Mouse (Mus musculus): Measurements from ENCODE around the gene Sugp1. TPM values are rescaled to one million over a fixed set of nuclear protein-coding genes. Genes with fewer than 3 reads are reported as not detected.

Sugp1 gene
- polyA plus RNA-seq, 1 experiment from 2014 or later: 66.5 TPM

- 57% methylated on average over 9 of the region's 9 CpGs for WGBS
- Histone ChIP-seq H3K27ac (replicated peaks) (no peak overlapping the region), H3K27me3 (peaks cover 56% of the 10 kb centered on the region), H3K9ac (replicated peaks) (no peak overlapping the region), H3K4me1 (peaks cover 18% of the 10 kb centered on the region), H3K9me3 (no peaks in the 10 kb centered on the region), H3K4me2 (replicated peaks) (no peak overlapping the region), H3K4me3 (no peak overlapping the region), H3K36me3 (peaks cover 9% of the 10 kb centered on the region)
- no peak; the same call in 1 of the 2 replicates for ATAC-seq (replicated peaks)
Measured at GRCm38 (mm10) chr8:70089296-70089960, 46.8 kb downstream of the Sugp1 start.

GRCm38 (mm10) chr8:70092786-70093185 is 50.2 kb downstream of the Sugp1 start:
- WGBS: 67% methylated on average over 8 of the region's 8 CpGs
- H3K9ac ChIP-seq (replicated peaks): no peak overlapping the region
- H3K4me3 ChIP-seq: no peak overlapping the region
- peaks cover 23% of the 10 kb centered on the region for H3K27me3 ChIP-seq
- H3K27ac ChIP-seq (replicated peaks): no peak overlapping the region
- H3K4me2 ChIP-seq (replicated peaks): no peak overlapping the region
- H3K9me3 ChIP-seq: no peaks in the 10 kb centered on the region
- no peak for ATAC-seq (replicated peaks)
- peaks cover 42% of the 10 kb centered on the region for H3K36me3 ChIP-seq
- peaks cover 8% of the 10 kb centered on the region for H3K4me1 ChIP-seq

GRCm38 (mm10) chr8:70099276-70099675 is 56.7 kb downstream of the Sugp1 start:
- Histone ChIP-seq H3K4me2 (replicated peaks) (no peak overlapping the region), H3K9ac (replicated peaks) (no peak overlapping the region), H3K36me3 (peaks cover 99% of the 10 kb centered on the region), H3K4me3 (no peak overlapping the region), H3K4me1 (no peaks in the 10 kb centered on the region), H3K27ac (replicated peaks) (no peak overlapping the region), H3K27me3 (no peaks in the 10 kb centered on the region), H3K9me3 (no peaks in the 10 kb centered on the region)
- 83% methylated on average over 8 of the region's 8 CpGs for WGBS
- ATAC-seq (replicated peaks): no peak

- ATAC-seq (replicated peaks): no peak
- no peaks in the 10 kb centered on the region for H3K27me3 ChIP-seq
- no peak overlapping the region for H3K4me2 ChIP-seq (replicated peaks)
- no peak overlapping the region for H3K27ac ChIP-seq (replicated peaks)
- H3K4me3 ChIP-seq: no peak overlapping the region
- no peaks in the 10 kb centered on the region for H3K9me3 ChIP-seq
- peaks cover 9% of the 10 kb centered on the region for H3K4me1 ChIP-seq
- H3K9ac ChIP-seq (replicated peaks): no peak overlapping the region
- H3K36me3 ChIP-seq: peaks cover 96% of the 10 kb centered on the region
- WGBS: 89% methylated on average over 8 of the region's 8 CpGs
Measured at GRCm38 (mm10) chr8:70100241-70100640, 57.6 kb downstream of the Sugp1 start.

- Histone ChIP-seq H3K27me3 (no peaks in the 10 kb centered on the region), H3K27ac (replicated peaks) (no peak overlapping the region), H3K36me3 (peaks cover 96% of the 10 kb centered on the region), H3K9ac (replicated peaks) (no peak overlapping the region), H3K4me2 (replicated peaks) (no peak overlapping the region), H3K4me1 (peaks cover 22% of the 10 kb centered on the region), H3K9me3 (no peaks in the 10 kb centered on the region), H3K4me3 (no peak overlapping the region)
- 0 out of 2 replicates have a peak, but pooled peaks have one; percentile 37 for ATAC-seq (replicated peaks)
- 18% methylated on average over 6 of the region's 6 CpGs for WGBS
Measured at GRCm38 (mm10) chr8:70104506-70104905, 61.9 kb downstream of the Sugp1 start.

GRCm38 (mm10) chr8:70104922-70105321 is 62.3 kb downstream of the Sugp1 start:
- ATAC-seq (replicated peaks): no peak
- Histone ChIP-seq H3K9me3 (no peaks in the 10 kb centered on the region), H3K27ac (replicated peaks) (no peak overlapping the region), H3K36me3 (peaks cover 96% of the 10 kb centered on the region), H3K4me3 (no peak overlapping the region), H3K4me1 (peaks cover 26% of the 10 kb centered on the region), H3K27me3 (no peaks in the 10 kb centered on the region), H3K9ac (replicated peaks) (no peak overlapping the region), H3K4me2 (replicated peaks) (no peak overlapping the region)
- WGBS: 83% methylated on average over 7 of the region's 7 CpGs

GRCm38 (mm10) chr8:70110451-70110850 is 67.8 kb downstream of the Sugp1 start:
- no peak overlapping the region for H3K4me2 ChIP-seq (replicated peaks)
- no peak overlapping the region for H3K4me3 ChIP-seq
- H3K9ac ChIP-seq (replicated peaks): no peak overlapping the region
- peaks cover 100% of the 10 kb centered on the region for H3K36me3 ChIP-seq
- H3K27ac ChIP-seq (replicated peaks): no peak overlapping the region
- no peaks in the 10 kb centered on the region for H3K9me3 ChIP-seq
- H3K27me3 ChIP-seq: peaks cover 3% of the 10 kb centered on the region; the same call in 1 of the 2 replicates
- H3K4me1 ChIP-seq: peaks cover 38% of the 10 kb centered on the region
- WGBS: 86% methylated on average over 2 of the region's 2 CpGs
- ATAC-seq (replicated peaks): no peak

GRCm38 (mm10) chr8:70111192-70111795 is 68.7 kb downstream of the Sugp1 start:
- H3K9me3 ChIP-seq: no peaks in the 10 kb centered on the region
- ATAC-seq (replicated peaks): peak; percentile 2; the same call in 1 of the 2 replicates
- H3K4me2 ChIP-seq (replicated peaks): no peak overlapping the region
- H3K27me3 ChIP-seq: peaks cover 3% of the 10 kb centered on the region; the same call in 1 of the 2 replicates
- peaks cover 100% of the 10 kb centered on the region for H3K36me3 ChIP-seq
- no peak overlapping the region for H3K9ac ChIP-seq (replicated peaks)
- H3K4me3 ChIP-seq: no peak overlapping the region
- H3K4me1 ChIP-seq: peaks cover 32% of the 10 kb centered on the region
- WGBS: 64% methylated on average over 23 of the region's 23 CpGs
- H3K27ac ChIP-seq (replicated peaks): no peak overlapping the region

GRCm38 (mm10) chr8:70112401-70113016 is 69.9 kb downstream of the Sugp1 start:
- Histone ChIP-seq H3K4me3 (no peak overlapping the region), H3K9me3 (no peaks in the 10 kb centered on the region), H3K4me1 (peaks cover 41% of the 10 kb centered on the region), H3K4me2 (replicated peaks) (no peak overlapping the region), H3K27ac (replicated peaks) (no peak overlapping the region), H3K36me3 (peaks cover 92% of the 10 kb centered on the region), H3K27me3 (peaks cover 3% of the 10 kb centered on the region; the same call in 1 of the 2 replicates), H3K9ac (replicated peaks) (no peak overlapping the region)
- 0 out of 2 replicates have a peak, but pooled peaks have one; percentile 14 for ATAC-seq (replicated peaks)
- 13% methylated on average over 43 of the region's 43 CpGs for WGBS

GRCm38 (mm10) chr8:70114488-70114887 is 71.9 kb downstream of the Sugp1 start:
- 0 out of 2 replicates have a peak overlapping the region, but pooled peaks have one; percentile 9 for H3K9ac ChIP-seq (replicated peaks)
- peaks cover 3% of the 10 kb centered on the region; the same call in 1 of the 2 replicates for H3K27me3 ChIP-seq
- WGBS: 22% methylated on average over 6 of the region's 6 CpGs

GRCm38 (mm10) chr8:70114892-70115291 is 72.3 kb downstream of the Sugp1 start:
- no peak for ATAC-seq (replicated peaks)
- H3K4me2 ChIP-seq (replicated peaks): no peak overlapping the region
- no peak overlapping the region for H3K4me3 ChIP-seq
- H3K27ac ChIP-seq (replicated peaks): no peak overlapping the region
- H3K9me3 ChIP-seq: no peaks in the 10 kb centered on the region
- peaks cover 3% of the 10 kb centered on the region; the same call in 1 of the 2 replicates for H3K27me3 ChIP-seq
- WGBS: 72% methylated on average over 13 of the region's 13 CpGs
- peak overlapping the region; percentile 9; the same call in 1 of the 2 replicates for H3K9ac ChIP-seq (replicated peaks)
- H3K36me3 ChIP-seq: peaks cover 68% of the 10 kb centered on the region
- peaks cover 47% of the 10 kb centered on the region for H3K4me1 ChIP-seq

More at GRCm38 (mm10) chr8:70114488-70114887, 71.9 kb downstream of the Sugp1 start:
- no peak overlapping the region for H3K4me3 ChIP-seq
- H3K36me3 ChIP-seq: peaks cover 72% of the 10 kb centered on the region
- H3K27ac ChIP-seq (replicated peaks): no peak overlapping the region
- ATAC-seq (replicated peaks): no peak
- no peaks in the 10 kb centered on the region for H3K9me3 ChIP-seq
- H3K4me1 ChIP-seq: peaks cover 50% of the 10 kb centered on the region
- H3K4me2 ChIP-seq (replicated peaks): no peak overlapping the region

GRCm38 (mm10) chr8:70117611-70118010 is 75.0 kb downstream of the Sugp1 start:
- H3K27me3 ChIP-seq: peaks cover 3% of the 10 kb centered on the region; the same call in 1 of the 2 replicates
- peaks cover 40% of the 10 kb centered on the region for H3K36me3 ChIP-seq
- H3K9ac ChIP-seq (replicated peaks): peak overlapping the region; percentile 90; the same call in 1 of the 2 replicates
- H3K4me3 ChIP-seq: peak overlapping the region; percentile 70
- no peak for ATAC-seq (replicated peaks)
- WGBS: 12% methylated on average over 9 of the region's 9 CpGs
- peaks cover 41% of the 10 kb centered on the region for H3K4me1 ChIP-seq
- peak overlapping the region; percentile 70 for H3K4me2 ChIP-seq (replicated peaks)
- no peaks in the 10 kb centered on the region for H3K9me3 ChIP-seq
- no peak overlapping the region for H3K27ac ChIP-seq (replicated peaks)
